Mouse (Mus musculus) embryonic fibroblast, embryonic 13.5 days (primary cell): ENCODE results near the gene Calhm2. TPM values are rescaled to one million over a fixed set of nuclear protein-coding genes. Genes with fewer than 3 reads are reported as not detected.

ENCODE experiments used
- H3K27ac ChIP-seq: 2 replicates; pipeline ENCODE4 v1.5.1; 2012; ENCODE audit warnings: low read length, control low read depth, inconsistent platforms; ENCODE audit not compliant: insufficient read depth
- H3K4me1 ChIP-seq: 2 replicates; pipeline ENCODE4 v1.6.1; 2011; ENCODE audit warnings: low read length; ENCODE audit not compliant: control insufficient read depth, insufficient read depth
- H3K4me3 ChIP-seq: 2 replicates; pipeline ENCODE4 v1.5.1; 2011; ENCODE audit warnings: mild to moderate bottlenecking, control low read depth, low read length; ENCODE audit not compliant: insufficient read depth
- CTCF ChIP-seq: IDR thresholded peaks from 2 replicates; pipeline ENCODE4 v1.5.1; 2011; ENCODE audit warnings: mild to moderate bottlenecking, control low read depth, low read length, moderate library complexity, borderline replicate concordance; ENCODE audit not compliant: insufficient read depth
- POLR2A ChIP-seq: IDR thresholded peaks from 2 replicates; pipeline ENCODE4 v1.6.1; 2011; ENCODE audit warnings: low read depth, mild to moderate bottlenecking, control low read depth, low read length, moderate library complexity
- polyA plus RNA-seq: library from polyadenylated mRNA; stranded (reverse); fragments of >200 nt; gene quantifications from 2 replicates; pipeline ENCODE4 v1.2.4, GENCODE M21; 2011; ENCODE audit warnings: low read depth; ENCODE audit not compliant: missing spikeins, insufficient read length

The Calhm2 gene
- polyA plus RNA-seq, 1 experiment, result 13.7 TPM

DNA sequence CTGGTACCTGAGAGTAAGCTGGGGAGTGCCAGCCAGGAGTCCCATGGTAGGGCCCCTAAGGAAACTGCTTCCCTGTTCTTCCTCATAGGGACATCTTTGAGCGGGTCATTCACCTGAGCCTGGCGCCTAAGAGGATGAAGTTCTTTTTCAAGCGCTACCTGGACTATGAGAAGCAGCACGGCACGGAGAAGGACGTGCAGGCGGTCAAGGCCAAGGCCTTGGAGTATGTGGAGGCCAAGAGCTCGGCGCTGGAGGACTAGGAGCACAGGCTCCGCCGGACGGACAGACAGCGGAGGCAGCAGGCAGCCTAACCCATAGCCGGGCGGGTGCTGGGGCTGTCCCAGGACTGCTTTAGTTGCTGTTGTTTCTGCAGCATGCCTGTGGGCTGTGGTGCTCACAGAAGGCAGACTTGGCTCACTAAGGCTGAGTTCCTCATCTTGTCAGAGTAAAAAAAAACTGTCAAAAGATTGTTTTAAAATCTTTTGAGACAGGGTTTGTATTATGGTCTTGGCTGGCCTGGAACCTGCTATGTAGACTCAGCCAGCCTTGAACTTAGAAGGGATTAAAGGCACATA lies 7.5 kb downstream of the Calhm2 start:
- H3K4me1 ChIP-seq, result no peaks in the 10 kb centered on the region
- TF ChIP-seq POLR2A (no peak), CTCF (no peak)
- H3K27ac ChIP-seq, result no peak overlapping the region
- H3K4me3 ChIP-seq, result no peak overlapping the region

GRCm38 (mm10) chr19:47128835-47129234 lies 9.3 kb downstream of the Calhm2 start:
- H3K4me3 ChIP-seq, result no peak overlapping the region
- H3K27ac ChIP-seq, result no peak overlapping the region
- TF ChIP-seq POLR2A (no peak), CTCF (no peak)

GRCm38 (mm10) chr19:47128164-47128563 lies 9.9 kb downstream of the Calhm2 start:
- TF ChIP-seq POLR2A (no peak), CTCF (no peak)
- H3K4me3 ChIP-seq, result no peak overlapping the region
- no peaks in the 10 kb centered on the region for H3K4me1 ChIP-seq
- H3K27ac ChIP-seq, result no peak overlapping the region

More at GRCm38 (mm10) chr19:47128835-47129234, 9.3 kb downstream of the Calhm2 start:
- no peaks in the 10 kb centered on the region for H3K4me1 ChIP-seq

GRCm38 (mm10) chr19:47122802-47123201 lies 15.3 kb downstream of the Calhm2 start:
- Histone ChIP-seq H3K27ac (no peak overlapping the region), H3K4me1 (no peaks in the 10 kb centered on the region), H3K4me3 (no peak overlapping the region)
- TF ChIP-seq POLR2A (no peak), CTCF (peak; percentile 36; the same call in 1 of the 2 replicates)

DNA sequence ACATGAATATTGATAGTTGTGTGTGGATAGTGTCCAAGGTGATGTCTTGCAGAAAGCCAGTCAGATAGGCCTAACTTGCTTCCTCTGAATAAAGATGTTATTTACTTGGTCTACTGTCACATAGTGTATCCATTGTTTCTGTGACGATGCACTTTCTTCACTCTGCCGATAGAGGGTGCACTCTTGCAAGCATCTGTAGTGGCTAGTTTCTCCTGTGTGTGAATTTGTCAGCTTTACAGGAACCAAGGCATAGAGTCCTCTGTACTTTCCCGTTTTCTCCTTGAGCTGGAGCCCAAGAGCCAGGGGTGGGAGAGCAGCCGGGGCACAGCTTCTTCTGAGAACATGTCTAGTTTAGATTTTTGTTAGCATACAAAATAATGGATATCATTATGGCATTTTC lies 17.0 kb downstream of the Calhm2 start:
- no peak overlapping the region for H3K27ac ChIP-seq
- no peak for TF ChIP-seq POLR2A
- no peak for TF ChIP-seq CTCF
- H3K4me1 ChIP-seq, result no peaks in the 10 kb centered on the region; the same call in 1 of the 2 replicates
- H3K4me3 ChIP-seq, result no peak overlapping the region

GRCm38 (mm10) chr19:47118634-47119033 lies 19.5 kb downstream of the Calhm2 start:
- Histone ChIP-seq H3K27ac (no peak overlapping the region), H3K4me3 (no peak overlapping the region), H3K4me1 (no peaks in the 10 kb centered on the region; the same call in 1 of the 2 replicates)
- TF ChIP-seq POLR2A (no peak), CTCF (no peak)

DNA sequence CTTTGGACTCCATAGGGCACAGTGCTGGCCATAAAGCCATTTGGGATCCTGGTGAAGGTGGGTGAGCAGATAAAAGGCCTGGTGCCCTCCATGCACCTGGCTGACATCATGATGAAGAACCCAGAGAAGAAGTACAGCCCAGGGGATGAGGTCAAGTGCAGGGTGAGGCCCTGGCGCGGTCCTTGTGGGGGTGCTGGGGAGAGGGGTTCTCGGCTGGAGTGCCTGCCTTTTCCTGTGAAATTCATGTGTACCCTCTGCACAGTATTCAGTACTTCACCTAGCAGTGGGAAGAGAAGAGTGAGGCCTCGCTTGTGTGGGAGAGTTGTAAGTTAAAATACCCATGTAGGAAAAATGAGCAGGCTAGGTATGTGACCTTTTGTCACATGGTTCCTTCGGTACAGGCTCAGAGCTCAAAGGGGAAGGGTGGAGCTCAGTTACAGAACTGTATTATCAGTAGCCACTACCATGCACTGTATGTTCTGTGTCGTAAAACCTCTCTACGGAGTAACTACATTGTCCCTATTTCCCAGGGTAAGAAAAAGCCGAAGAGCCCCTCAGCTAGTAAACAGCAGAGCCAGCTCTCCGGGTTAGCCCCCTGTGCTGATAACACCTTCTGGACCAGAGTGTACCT lies 33.3 kb downstream of the Calhm2 start:
- Histone ChIP-seq H3K27ac (no peak overlapping the region), H3K4me1 (no peaks in the 10 kb centered on the region), H3K4me3 (no peak overlapping the region)
- TF ChIP-seq POLR2A (no peak), CTCF (no peak)

DNA sequence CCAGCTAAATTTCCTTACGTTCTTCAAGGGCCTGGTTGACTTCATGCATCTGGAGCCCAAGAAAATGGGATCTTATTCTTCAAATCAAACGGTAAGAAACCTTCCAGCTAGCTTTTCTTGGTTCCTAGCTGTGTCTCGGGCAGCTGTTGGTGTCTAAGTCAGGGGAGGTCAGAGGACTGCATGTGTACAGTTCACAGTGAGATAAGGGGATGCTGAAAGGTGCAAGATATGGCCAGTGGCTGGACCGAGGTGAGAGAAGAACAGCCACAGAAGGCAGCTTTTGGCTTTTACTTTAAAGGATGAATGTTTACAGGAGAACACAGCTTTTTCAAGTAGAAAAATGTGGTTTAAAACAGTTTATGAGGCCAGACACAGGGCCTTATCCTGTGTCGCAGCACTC lies 37.0 kb downstream of the Calhm2 start:
- TF ChIP-seq POLR2A (no peak), CTCF (no peak)
- no peaks in the 10 kb centered on the region for H3K4me1 ChIP-seq
- no peak overlapping the region for H3K27ac ChIP-seq
- H3K4me3 ChIP-seq, result no peak overlapping the region

DNA sequence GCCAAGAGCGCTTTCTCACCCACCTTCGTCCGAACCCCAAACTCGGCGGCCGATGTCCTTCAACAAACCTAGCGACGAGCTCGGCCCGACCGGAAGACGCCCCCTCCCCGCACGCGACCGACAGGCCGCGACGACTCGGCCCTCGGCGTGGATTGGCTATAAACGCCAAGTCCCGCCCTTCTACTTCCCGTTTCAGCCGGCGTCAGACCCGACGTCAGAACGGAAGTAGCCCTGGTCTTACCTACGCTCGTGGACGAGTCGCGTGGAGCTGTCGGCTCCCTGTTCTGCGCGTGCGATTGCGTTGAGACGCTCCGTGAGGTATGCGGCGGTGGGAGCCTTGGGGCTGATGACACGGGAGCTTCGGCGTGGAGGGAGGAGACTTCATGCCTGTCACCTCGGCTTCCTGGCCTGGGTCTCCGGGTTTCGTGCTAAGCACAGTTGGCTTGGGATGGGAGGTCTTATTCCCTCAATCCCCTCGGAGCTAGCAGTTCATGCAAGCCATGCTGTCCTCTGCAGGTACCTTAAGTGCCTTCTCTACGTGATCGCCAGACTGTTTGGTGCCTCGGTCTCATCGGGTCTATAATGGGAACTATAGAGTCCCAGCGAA lies 47.4 kb downstream of the Calhm2 start, which contains the start of the genes Usmg5 and Pdcd11:
Gene Usmg5, minus strand, starts transcription at position 98 of the 607 bp plus-strand sequence.
Gene Pdcd11, plus strand, starts transcription at position 219 of the 607 bp plus-strand sequence.
- TF ChIP-seq CTCF (no peak), POLR2A (peak; percentile 96)
- Histone ChIP-seq H3K27ac (peak within 1 kb of the TSS; percentile 34), H3K4me3 (peak within 1 kb of the TSS; percentile 97), H3K4me1 (peaks cover 2% of the 10 kb centered on the region)
